Mouse (Mus musculus) megakaryocyte, embryonic 14.5 days (primary cell): ENCODE results near the gene Lama5.

ENCODE experiments used
- FLI1 ChIP-seq: IDR thresholded peaks from 2 replicates; pipeline ENCODE4 v1.6.1; 2012; ENCODE audit warnings: low read length, inconsistent platforms, mixed read lengths
- GATA1 ChIP-seq: IDR thresholded peaks from 3 replicates; pipeline ENCODE4 v1.6.1; 2012; ENCODE audit warnings: mixed read lengths, low read length, inconsistent platforms, borderline replicate concordance

DNA sequence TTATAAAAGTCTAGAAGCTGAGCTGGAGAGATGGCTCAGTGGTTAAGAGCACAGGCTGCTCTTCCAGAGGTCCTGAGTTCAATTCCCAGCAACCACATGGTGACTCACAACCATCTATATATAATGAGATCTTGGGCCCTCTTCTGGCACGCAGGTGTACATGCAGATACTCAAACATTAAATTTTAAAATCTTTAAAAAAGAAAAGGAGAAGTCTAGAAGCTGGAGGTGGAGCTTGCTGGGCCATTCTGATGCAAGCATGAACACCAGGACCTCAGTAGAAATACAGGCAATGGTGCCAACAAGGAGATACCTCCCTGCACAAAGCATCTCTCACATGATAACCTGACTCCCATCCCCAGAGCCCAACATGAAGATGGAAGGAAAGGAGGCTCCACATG is 16.7 kb downstream of the Lama5 start:
- TF ChIP-seq FLI1: no peak
- no peak for TF ChIP-seq GATA1
